Mouse (Mus musculus) forebrain, embryonic 12.5 days (tissue): ENCODE results near the gene Mei1. TPM values are rescaled to one million over a fixed set of nuclear protein-coding genes. Genes with fewer than 3 reads are reported as not detected.
A peak's percentile ranks its signal among the peaks of the same experiment; 100 is the strongest.

Source experiments
- ATAC-seq: fragments of 200-750 bp; cut with Nextera tagmentation; 2 replicates; pipeline ENCODE4 v1.8.0; 2017; ENCODE audit warnings: moderate TSS enrichment; ENCODE audit not compliant: low FRiP score
- H3K27ac ChIP-seq: fragments of 300-500 bp; sonication (generic); 2 replicates; pipeline ENCODE4 v1.5.1; 2016; ENCODE audit warnings: mild to moderate bottlenecking
- H3K27me3 ChIP-seq: fragments of 300-500 bp; sonication (generic); 2 replicates; pipeline ENCODE4 v1.6.1; 2016; ENCODE audit warnings: mild to moderate bottlenecking
- H3K36me3 ChIP-seq: fragments of 300-500 bp; sonication (generic); replicated peaks from 2 replicates; pipeline ENCODE4 v1.6.1; 2016; ENCODE audit warnings: mild to moderate bottlenecking
- H3K4me1 ChIP-seq: fragments of 300-500 bp; sonication (generic); 2 replicates; pipeline ENCODE4 v1.6.1; 2016
- H3K4me2 ChIP-seq: fragments of 300-500 bp; sonication (generic); 2 replicates; pipeline ENCODE4 v1.6.1; 2016; ENCODE audit warnings: mild to moderate bottlenecking, moderate library complexity
- H3K4me3 ChIP-seq: fragments of 300-500 bp; sonication (generic); replicated peaks from 2 replicates; pipeline ENCODE4 v1.5.1; 2016; ENCODE audit warnings: mild to moderate bottlenecking
- H3K9ac ChIP-seq: fragments of 300-500 bp; sonication (generic); 2 replicates; pipeline ENCODE4 v1.6.1; 2016; ENCODE audit warnings: mild to moderate bottlenecking
- H3K9me3 ChIP-seq: fragments of 300-500 bp; sonication (generic); 2 replicates; pipeline ENCODE4 v1.6.1; 2016
- WGBS: fragments of 180-500 bp; shearing (Covaris S2); methylation state at CpG from one replicate; pipeline ENCODE4 v1.1.7; 2016; 5-methylcytosine and 5-hydroxymethylcytosine counted together
- polyA plus RNA-seq: library from polyadenylated mRNA; unstranded; fragments of >200 nt; fragmentation: Nextera tagmentation; extraction: Ambion mirVana; gene quantifications from 2 replicates; pipeline ENCODE4 v1.2.1, GENCODE M21; 2016

Mei1 gene
- polyA plus RNA-seq, 1 experiment from 2014 or later = 0.08 TPM

- Histone ChIP-seq H3K4me1 (peaks cover 49% of the 10 kb centered on the region), H3K4me2 (no peak overlapping the region), H3K36me3 (peaks cover 27% of the 10 kb centered on the region), H3K27me3 (no peaks in the 10 kb centered on the region), H3K9ac (0 out of 2 replicates have a peak overlapping the region, but pooled peaks have one; percentile 25), H3K4me3 (no peak overlapping the region), H3K9me3 (no peaks in the 10 kb centered on the region), H3K27ac (peak overlapping the region; percentile 38; the same call in 1 of the 2 replicates)
- ATAC-seq = no peak
- 73% methylated on average over 23 of the region's 23 CpGs for WGBS
These were observed 97.7 kb downstream of the Mei1 start for GRCm38 (mm10) chr15:82167201-82168168.

GRCm38 (mm10) chr15:82169671-82170070, 99.9 kb downstream of the Mei1 start:
- Histone ChIP-seq H3K9ac (no peak overlapping the region), H3K4me1 (peaks cover 32% of the 10 kb centered on the region), H3K36me3 (peaks cover 48% of the 10 kb centered on the region), H3K9me3 (no peaks in the 10 kb centered on the region), H3K4me2 (no peak overlapping the region), H3K4me3 (no peak overlapping the region), H3K27ac (no peak overlapping the region), H3K27me3 (no peaks in the 10 kb centered on the region)
- ATAC-seq = no peak
- 79% methylated on average over 5 of the region's 5 CpGs for WGBS

- H3K9ac ChIP-seq = no peak overlapping the region
- H3K4me3 ChIP-seq = no peak overlapping the region
- peaks cover 58% of the 10 kb centered on the region for H3K36me3 ChIP-seq
- ATAC-seq = no peak
- H3K27me3 ChIP-seq = no peaks in the 10 kb centered on the region
- H3K4me2 ChIP-seq = no peak overlapping the region
- no peaks in the 10 kb centered on the region for H3K9me3 ChIP-seq
- H3K27ac ChIP-seq = no peak overlapping the region
- peaks cover 23% of the 10 kb centered on the region for H3K4me1 ChIP-seq
- 87% methylated on average over 36 of the region's 36 CpGs for WGBS
These were observed 100.9 kb downstream of the Mei1 start for GRCm38 (mm10) chr15:82170437-82171377.

- ATAC-seq = no peak
- H3K27ac ChIP-seq = no peak overlapping the region
- peaks cover 75% of the 10 kb centered on the region for H3K36me3 ChIP-seq
- H3K9ac ChIP-seq = no peak overlapping the region
- H3K27me3 ChIP-seq = no peaks in the 10 kb centered on the region
- 94% methylated on average over 8 of the region's 8 CpGs for WGBS
- H3K9me3 ChIP-seq = no peaks in the 10 kb centered on the region
- H3K4me2 ChIP-seq = no peak overlapping the region
- H3K4me1 ChIP-seq = peaks cover 4% of the 10 kb centered on the region
- no peak overlapping the region for H3K4me3 ChIP-seq
These were observed 102.9 kb downstream of the Mei1 start for GRCm38 (mm10) chr15:82172648-82173047.

- Histone ChIP-seq H3K27ac (no peak overlapping the region), H3K36me3 (peaks cover 95% of the 10 kb centered on the region), H3K9ac (no peak overlapping the region), H3K27me3 (no peaks in the 10 kb centered on the region), H3K9me3 (0 out of 2 replicates have a peak, but pooled peaks cover 3% of the 10 kb centered on the region), H3K4me3 (no peak overlapping the region), H3K4me2 (no peak overlapping the region), H3K4me1 (no peaks in the 10 kb centered on the region)
- 93% methylated on average over 9 of the region's 9 CpGs for WGBS
- ATAC-seq = no peak
These were observed 105.3 kb downstream of the Mei1 start for GRCm38 (mm10) chr15:82175091-82175490.

Other genes with a start within 250 kb of the Mei1 start
- 24.4 and 24.8 TPM in 2 replicates for gene Tob2, start 211.2 kb upstream of the Mei1 start, polyA plus RNA-seq
- gene Phf5a, start 198.1 kb upstream of the Mei1 start, polyA plus RNA-seq = 138 and 140 TPM in 2 replicates
- gene Aco2, start 197.7 kb upstream of the Mei1 start, polyA plus RNA-seq = 184 and 185 TPM in 2 replicates
- 69.8 and 75.6 TPM in 2 replicates for gene Polr3h, start 143.8 kb upstream of the Mei1 start, polyA plus RNA-seq
- gene Csdc2, start 133.2 kb upstream of the Mei1 start, polyA plus RNA-seq = 35.8 and 39.9 TPM in 2 replicates
- 42.0 and 44.0 TPM in 2 replicates for gene Pmm1, start 109.1 kb upstream of the Mei1 start, polyA plus RNA-seq
- gene 1700029P11Rik, start 89.5 kb upstream of the Mei1 start, polyA plus RNA-seq = not detected in 2 replicates
- 58.5 and 64.4 TPM in 2 replicates for gene Xrcc6, start 82.2 kb upstream of the Mei1 start, polyA plus RNA-seq
- 39.2 and 40.7 TPM in 2 replicates for gene Desi1, start 36.1 kb upstream of the Mei1 start, polyA plus RNA-seq
- gene Snu13, start 22.4 kb upstream of the Mei1 start, polyA plus RNA-seq = 210 and 220 TPM in 2 replicates
- gene 4930407I10Rik, start 10.8 kb upstream of the Mei1 start, polyA plus RNA-seq = 0.06 TPM in 1 of 2 replicates, not detected in the other
- 17.5 and 19.0 TPM in 2 replicates for gene Ccdc134, start 57.9 kb downstream of the Mei1 start, polyA plus RNA-seq
- 244 and 265 TPM in 2 replicates for gene Srebf2, start 77.2 kb downstream of the Mei1 start, polyA plus RNA-seq
- gene Shisa8, start 142.8 kb downstream of the Mei1 start, polyA plus RNA-seq = 0.90 and 2.4 TPM in 2 replicates
- 0.24 and 0.29 TPM in 2 replicates for gene Tnfrsf13c, start 154.4 kb downstream of the Mei1 start, polyA plus RNA-seq
- gene Cenpm, start 174.8 kb downstream of the Mei1 start, polyA plus RNA-seq = 81.3 and 86.4 TPM in 2 replicates
- 3.9 and 4.7 TPM in 2 replicates for gene 1500009C09Rik, start 182.4 kb downstream of the Mei1 start, polyA plus RNA-seq
- gene Sept3, start 204.9 kb downstream of the Mei1 start, polyA plus RNA-seq = 223 and 233 TPM in 2 replicates
- gene Wbp2nl, start 229.0 kb downstream of the Mei1 start, polyA plus RNA-seq = 0.14 and 0.18 TPM in 2 replicates